Mouse (Mus musculus) CH12.LX (cell line): ENCODE results near the gene Prl4a1. TPM values are rescaled to one million over a fixed set of nuclear protein-coding genes. Genes with fewer than 3 reads are reported as not detected.

Experiments
- DNase-seq: peaks from one replicate; pipeline ENCODE4 v3.0.0-alpha.2; 2013; ENCODE audit errors: extremely low read depth
- H3K27ac ChIP-seq: 2 replicates; pipeline ENCODE4 v1.5.1; 2012; ENCODE audit warnings: low read depth, mild to moderate bottlenecking, control low read depth, moderate library complexity; ENCODE audit not compliant: insufficient read depth
- H3K27me3 ChIP-seq: replicated peaks from 2 replicates; pipeline ENCODE3; 2012; ENCODE audit warnings: inconsistent platforms
- H3K36me3 ChIP-seq, 2 experiments: replicated peaks in 1 of 2; 2 replicates each; pipeline versions ENCODE3 to v1.6.1; 2012; ENCODE audit warnings: inconsistent platforms in 1 of 2, low read length in 1 of 2, mild to moderate bottlenecking in 1 of 2, mixed read lengths in 1 of 2, moderate library complexity in 1 of 2; ENCODE audit not compliant: control insufficient read depth in 1 of 2, insufficient read depth in 1 of 2
- H3K4me1 ChIP-seq, 2 experiments: 2 replicates each; pipeline ENCODE4 v1.6.1; 2012; ENCODE audit warnings: inconsistent platforms in 1 of 2, moderate library complexity in 1 of 2; ENCODE audit not compliant: insufficient read depth in 2 of 2, control insufficient read depth in 1 of 2
- H3K4me2 ChIP-seq: 2 replicates; pipeline ENCODE4 v1.6.1; 2012; ENCODE audit warnings: low read depth, mild to moderate bottlenecking, control low read depth; ENCODE audit not compliant: poor library complexity, insufficient read depth, severe bottlenecking
- H3K4me3 ChIP-seq, 3 experiments: fragments of 150-350 bp in 1 of 3; sonication (generic) in 1 of 3; replicated peaks in 1 of 3; 2 replicates each; pipeline versions ENCODE3 to v1.5.1; 2011 to 2012; ENCODE audit warnings: low read depth in 2 of 3, low read length in 2 of 3, mild to moderate bottlenecking in 2 of 3, moderate library complexity in 2 of 3, control low read depth in 1 of 3, improper control_type of control experiment in 1 of 3, inconsistent platforms in 1 of 3, mixed read lengths in 1 of 3; ENCODE audit not compliant: poor library complexity in 1 of 3
- H3K79me2 ChIP-seq: replicated peaks from 2 replicates; pipeline ENCODE4 v1.6.1; 2012; ENCODE audit warnings: mild to moderate bottlenecking, moderate library complexity; ENCODE audit not compliant: control insufficient read depth, poor library complexity, insufficient read depth, severe bottlenecking; ENCODE audit errors: extremely low read depth
- H3K9ac ChIP-seq: 2 replicates; pipeline ENCODE4 v1.6.1; 2012; ENCODE audit warnings: low read depth, mild to moderate bottlenecking, control low read depth, moderate library complexity; ENCODE audit not compliant: insufficient read depth
- H3K9me3 ChIP-seq: replicated peaks from 2 replicates; pipeline ENCODE3; 2012; ENCODE audit warnings: low read length, inconsistent platforms, mixed read lengths
- BHLHE40 ChIP-seq: IDR thresholded peaks from 2 replicates; pipeline ENCODE4 v1.6.1; 2011; ENCODE audit warnings: mild to moderate bottlenecking, low read depth, low read length, improper control_type of control experiment
- CTCF ChIP-seq, 2 experiments: IDR thresholded peaks in 1 of 2; conservative IDR thresholded peaks in 1 of 2; 2 replicates each; pipeline ENCODE4 v1.5.1; 2011 to 2012; ENCODE audit warnings: low read depth in 2 of 2, low read length in 2 of 2, improper control_type of control experiment in 1 of 2, inconsistent platforms in 1 of 2, mild to moderate bottlenecking in 1 of 2, moderate library complexity in 1 of 2
- E2F4 ChIP-seq: IDR thresholded peaks from 2 replicates; pipeline ENCODE4 v1.6.1; 2011; ENCODE audit warnings: low read depth, low read length, improper control_type of control experiment; ENCODE audit not compliant: insufficient replicate concordance
- ELF1 ChIP-seq: IDR thresholded peaks from 2 replicates; pipeline ENCODE4 v1.6.1; 2014; ENCODE audit warnings: low read depth, mild to moderate bottlenecking, inconsistent platforms, low read length, improper control_type of control experiment
- ETS1 ChIP-seq: conservative IDR thresholded peaks from 2 replicates; pipeline ENCODE4 v1.6.1; 2012; ENCODE audit warnings: low read depth, mild to moderate bottlenecking, inconsistent platforms, low read length, improper control_type of control experiment, moderate library complexity
- IRF4 ChIP-seq: IDR thresholded peaks from 2 replicates; pipeline ENCODE4 v1.6.1; 2014; ENCODE audit warnings: low read depth, mild to moderate bottlenecking, inconsistent platforms, low read length, improper control_type of control experiment
- JUND ChIP-seq: conservative IDR thresholded peaks from 2 replicates; pipeline ENCODE4 v1.6.1; 2011; ENCODE audit warnings: low read depth, low read length, improper control_type of control experiment
- KAT2A ChIP-seq: IDR thresholded peaks from 2 replicates; pipeline ENCODE4 v1.6.1; 2012; ENCODE audit warnings: low read length, improper control_type of control experiment, inconsistent platforms; ENCODE audit not compliant: insufficient replicate concordance
- MAFK ChIP-seq: IDR thresholded peaks from 2 replicates; pipeline ENCODE4 v1.6.1; 2011; ENCODE audit warnings: low read length, improper control_type of control experiment; ENCODE audit not compliant: insufficient replicate concordance
- MXI1 ChIP-seq: IDR thresholded peaks from 2 replicates; pipeline ENCODE4 v1.6.1; 2011; ENCODE audit warnings: mild to moderate bottlenecking, low read depth, low read length, improper control_type of control experiment
- NELFE ChIP-seq: IDR thresholded peaks from 2 replicates; pipeline ENCODE4 v1.6.1; 2011; ENCODE audit warnings: low read depth, low read length, improper control_type of control experiment
- POLR2A ChIP-seq: IDR thresholded peaks from 2 replicates; pipeline ENCODE4 v1.6.1; 2011; ENCODE audit warnings: low read depth, mild to moderate bottlenecking, improper control_type of control experiment, low read length
- SIN3A ChIP-seq: IDR thresholded peaks from 2 replicates; pipeline ENCODE4 v1.6.1; 2012; ENCODE audit warnings: low read length, improper control_type of control experiment, inconsistent platforms
- SMC3 ChIP-seq: IDR thresholded peaks from 2 replicates; pipeline ENCODE4 v1.6.1; 2011; ENCODE audit warnings: low read depth, low read length, improper control_type of control experiment
- TBP ChIP-seq: conservative IDR thresholded peaks from 2 replicates; pipeline ENCODE4 v1.6.1; 2011; ENCODE audit warnings: low read depth, low read length, improper control_type of control experiment
- TCF12 ChIP-seq: IDR thresholded peaks from 2 replicates; pipeline ENCODE4 v1.6.1; 2014; ENCODE audit warnings: low read depth, mild to moderate bottlenecking, inconsistent platforms, low read length, improper control_type of control experiment
- UBTF ChIP-seq: IDR thresholded peaks from 2 replicates; pipeline ENCODE4 v1.6.1; 2012; ENCODE audit warnings: low read depth, mild to moderate bottlenecking, inconsistent platforms, low read length, improper control_type of control experiment, moderate library complexity
- ZC3H11A ChIP-seq: IDR thresholded peaks from 2 replicates; pipeline ENCODE4 v1.6.1; 2012; ENCODE audit warnings: low read depth, mild to moderate bottlenecking, inconsistent platforms, low read length, improper control_type of control experiment
- ZKSCAN1 ChIP-seq: IDR thresholded peaks from 2 replicates; pipeline ENCODE4 v1.6.1; 2012; ENCODE audit warnings: low read depth, inconsistent platforms, low read length, improper control_type of control experiment, borderline replicate concordance
- ZMIZ1 ChIP-seq: IDR thresholded peaks from 2 replicates; pipeline ENCODE4 v1.6.1; 2012; ENCODE audit warnings: low read depth, mild to moderate bottlenecking, inconsistent platforms, low read length, improper control_type of control experiment
- ZNF384 ChIP-seq: IDR thresholded peaks from 2 replicates; pipeline ENCODE4 v1.6.1; 2012; ENCODE audit warnings: low read depth, low read length, improper control_type of control experiment, inconsistent platforms
- dilution Hi-C: fragments of 300-500 bp; cut with MboI; formaldehyde crosslinking; loops from 2 replicates; pipeline ENCODE4 v1.14.3; 2020; ENCODE audit warnings: low sequenced_read_pairs; ENCODE audit not compliant: extremely low pct_unique_long_range_greater_than_20kb, extremely low pct_ligation_motif_present
- in situ Hi-C: fragments of 300-500 bp; cut with MboI; formaldehyde crosslinking; loops from 3 replicates; pipeline ENCODE4 v1.14.3; 2019; ENCODE audit warnings: low sequenced_read_pairs, low pct_ligation_motif_present, low pct_unique_long_range_greater_than_20kb, mixed read lengths
- polyA plus RNA-seq: library from polyadenylated mRNA; unstranded; fragments of >175 nt; gene quantifications from 2 replicates; pipeline ENCODE4 v1.2.1, GENCODE M21; 2012; ENCODE audit warnings: low read depth; ENCODE audit not compliant: insufficient read length
- total RNA-seq, 2 experiments: library from RNA; depleted of rRNA; stranded (reverse); fragments of 300-350 nt in 1 of 2; fragments of >200 nt in 1 of 2; gene quantifications; 2 replicates each; pipeline ENCODE4 v1.2.3; 2012 to 2014

Gene Prl4a1
- total and polyA plus RNA-seq, 3 experiments: not detected

DNA sequence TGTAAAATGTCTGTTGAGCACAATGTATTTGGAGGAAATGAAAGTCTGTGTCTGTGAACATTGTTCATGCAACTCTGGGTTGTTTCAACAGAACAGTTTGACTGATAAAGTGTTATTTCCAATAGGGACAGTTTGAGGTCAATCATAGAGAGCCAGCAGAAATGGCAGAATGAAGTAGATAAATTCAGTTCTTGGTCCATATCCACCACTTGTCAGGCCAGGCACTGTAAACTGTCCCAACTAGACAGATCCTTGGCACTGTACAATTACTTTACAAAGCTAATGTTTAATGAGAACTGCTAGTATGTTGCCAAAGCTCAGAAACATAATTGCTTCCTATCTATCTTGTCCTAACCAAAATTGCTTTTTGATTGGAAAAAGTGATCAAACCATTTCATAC, 13.3 kb downstream of the Prl4a1 start:
- H3K9ac ChIP-seq: no peak overlapping the region
- TF ChIP-seq SIN3A (no peak), ELF1 (no peak)
- TF ChIP-seq, all 38 proteins: peak for 0
- Histone ChIP-seq H3K27me3 (no peaks in the 10 kb centered on the region), H3K4me2 (no peak overlapping the region), H3K4me3 (no peak overlapping the region), H3K27ac (no peak overlapping the region), H3K79me2 (no peaks in the 10 kb centered on the region), H3K4me1 (no peaks in the 10 kb centered on the region), H3K9me3 (no peaks in the 10 kb centered on the region), H3K36me3 (no peaks in the 10 kb centered on the region)
- dilution Hi-C loops (no loop called here), in situ Hi-C loops (no loop called here)
- no peak for DNase-seq

DNA sequence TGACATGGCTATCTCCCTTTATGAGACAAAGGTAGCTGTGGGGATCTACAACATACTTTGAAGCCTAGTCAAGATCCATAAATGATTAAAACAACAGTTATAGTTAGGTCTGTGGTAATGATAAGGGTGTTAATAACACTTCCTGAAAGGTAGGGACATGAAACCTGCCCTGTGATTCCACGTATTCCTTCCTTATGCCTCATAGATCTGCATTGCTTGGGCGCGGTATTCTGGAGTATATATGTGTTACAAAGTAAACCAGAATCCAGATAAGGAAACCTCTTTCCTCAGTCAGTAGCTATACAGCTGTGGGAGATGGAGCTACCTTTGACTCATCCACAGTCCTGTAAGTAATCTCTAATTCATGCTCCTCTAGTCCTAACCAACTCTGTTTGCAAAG, 53.3 kb downstream of the Prl4a1 start:
- H3K9me3 ChIP-seq: no peaks in the 10 kb centered on the region
- in situ Hi-C loops: no loop called here
- no peaks in the 10 kb centered on the region for H3K4me1 ChIP-seq
- H3K27me3 ChIP-seq: no peaks in the 10 kb centered on the region
- dilution Hi-C loops: no loop called here
- H3K27ac ChIP-seq: no peak overlapping the region
- no peaks in the 10 kb centered on the region for H3K79me2 ChIP-seq
- no peak overlapping the region for H3K4me3 ChIP-seq
- H3K4me2 ChIP-seq: no peak overlapping the region
- TF ChIP-seq MXI1: no peak
- TF ChIP-seq TBP: no peak
- no peak for TF ChIP-seq ELF1
- no peak for TF ChIP-seq BHLHE40
- no peak for TF ChIP-seq JUND
- TF ChIP-seq E2F4: no peak
- TF ChIP-seq SMC3: no peak
- TF ChIP-seq TCF12: no peak
- TF ChIP-seq KAT2A: no peak
- no peak for TF ChIP-seq ZC3H11A
- no peak for TF ChIP-seq ZNF384
- no peak for TF ChIP-seq UBTF
- no peak for TF ChIP-seq POLR2A
- TF ChIP-seq ZKSCAN1: no peak
- TF ChIP-seq NELFE: no peak
- TF ChIP-seq ETS1: no peak
- TF ChIP-seq CTCF (conservative IDR thresholded peaks at IDR 0.05 in 1 of 2, IDR thresholded peaks at IDR 0.05 in 1 of 2; ENCODE audit: low read depth in 2 of 2, low read length in 2 of 2): no peak
- TF ChIP-seq ZMIZ1: no peak
- TF ChIP-seq MAFK: no peak
- TF ChIP-seq IRF4: no peak
- DNase-seq: no peak
- no peaks in the 10 kb centered on the region for H3K36me3 ChIP-seq
- no peak overlapping the region for H3K9ac ChIP-seq

Other genes starting within 250 kb of the Prl4a1 start
- not detected in 2 replicates for gene Prl7c1, start 235.4 kb upstream of the Prl4a1 start, total RNA-seq (2012; rRNA removed)
- not detected in 2 replicates for gene Prl7c1, start 235.4 kb upstream of the Prl4a1 start, total RNA-seq (2014; rRNA removed)
- not detected in 2 replicates for gene Prl7c1, start 235.4 kb upstream of the Prl4a1 start, polyA plus RNA-seq
- not detected in 2 replicates for gene Prl2a1, start 214.6 kb upstream of the Prl4a1 start, total RNA-seq (2012; rRNA removed)
- gene Prl2a1, start 214.6 kb upstream of the Prl4a1 start, total RNA-seq (2014; rRNA removed): not detected in 2 replicates
- not detected in 2 replicates for gene Prl2a1, start 214.6 kb upstream of the Prl4a1 start, polyA plus RNA-seq
- gene Prl2c1, start 166.9 kb upstream of the Prl4a1 start, total RNA-seq (2012; rRNA removed): not detected in 2 replicates
- gene Prl2c1, start 166.9 kb upstream of the Prl4a1 start, total RNA-seq (2014; rRNA removed): not detected in 2 replicates
- gene Prl2c1, start 166.9 kb upstream of the Prl4a1 start, polyA plus RNA-seq: not detected in 2 replicates
- gene Prl5a1, start 126.3 kb downstream of the Prl4a1 start, total RNA-seq (2012; rRNA removed): not detected in 2 replicates
- gene Prl5a1, start 126.3 kb downstream of the Prl4a1 start, total RNA-seq (2014; rRNA removed): not detected in 2 replicates
- gene Prl5a1, start 126.3 kb downstream of the Prl4a1 start, polyA plus RNA-seq: not detected in 2 replicates
- gene Gm11361, start 241.3 kb downstream of the Prl4a1 start, total RNA-seq (2012; rRNA removed): 1,392 and 1,596 TPM in 2 replicates
- 188 and 230 TPM in 2 replicates for gene Gm11361, start 241.3 kb downstream of the Prl4a1 start, total RNA-seq (2014; rRNA removed)
- 2.5 TPM in 1 of 2 replicates, not detected in the other for gene Gm11361, start 241.3 kb downstream of the Prl4a1 start, polyA plus RNA-seq